Mouse (Mus musculus) 3T3-L1 (cell line): ENCODE measurements at regions not wholly inside any gene's neighbourhood (a gene's known extent, or its start where the extent isn't known, plus 50 kb on each side); places are given as distances from the start of the nearest gene placed in this dataset.

Experiments used
- DNase-seq: peaks from one replicate; pipeline ENCODE4 v3.0.0-alpha.2; 2015; ENCODE audit warnings: low read depth, low spot score

DNA sequence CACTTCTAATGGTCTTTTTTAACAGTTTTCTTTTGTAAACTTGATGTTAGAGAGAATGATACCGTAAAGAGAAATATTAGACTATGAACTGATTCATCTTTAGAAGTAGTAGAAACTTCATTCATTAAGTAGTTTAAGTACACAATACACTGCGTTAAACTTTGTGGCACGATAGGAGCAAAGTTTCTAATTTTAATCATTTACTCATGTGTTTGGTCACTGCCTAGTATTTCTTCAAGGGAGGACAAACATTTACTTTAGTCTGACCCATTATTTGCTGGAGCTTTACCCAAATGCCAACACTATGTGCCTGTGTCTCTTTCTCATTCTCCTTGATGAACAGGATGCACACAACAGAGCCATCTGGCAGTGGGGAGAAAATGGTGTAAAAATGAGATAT is 200.6 kb downstream of the Chm start:
- DNase-seq: no peak

DNA sequence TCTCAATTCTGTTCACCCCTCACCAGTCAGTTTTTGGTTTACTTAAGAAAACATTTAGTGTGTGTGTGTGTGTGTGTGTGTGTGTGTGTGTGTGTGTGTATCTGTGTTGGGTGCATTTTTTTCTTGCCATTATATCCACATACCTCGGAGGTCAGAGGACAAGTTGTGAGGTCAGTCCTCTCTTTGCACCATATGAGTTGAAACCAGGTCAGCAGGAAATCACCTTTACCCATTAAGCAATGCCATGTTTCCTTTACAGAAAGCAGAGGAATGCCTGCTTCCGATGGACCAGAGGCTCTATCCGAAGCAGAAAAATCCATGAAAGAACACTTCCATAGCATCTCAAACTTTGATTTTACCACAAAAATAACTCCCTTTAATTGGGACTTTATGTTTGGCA is 201.2 kb downstream of the Chm start:
- no peak for DNase-seq

DNA sequence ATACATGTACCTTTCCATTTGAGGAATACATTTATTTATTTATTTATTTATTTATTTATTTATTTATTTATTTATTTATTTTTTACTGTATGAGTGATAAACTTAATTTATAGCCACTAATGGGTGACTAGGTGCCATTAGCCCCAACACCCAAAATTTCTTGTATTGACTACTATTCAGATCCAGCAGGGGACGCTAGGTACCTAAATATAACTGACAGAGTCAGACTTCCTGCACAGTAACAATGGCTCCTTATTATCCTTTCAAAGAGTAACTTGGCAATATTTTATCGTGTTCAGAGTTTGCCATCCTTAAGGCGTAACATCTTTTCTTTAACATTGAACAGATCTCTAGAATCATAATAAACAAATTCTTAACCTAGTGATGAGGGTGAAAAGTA is 206.7 kb downstream of the Chm start:
- peak; percentile 42 for DNase-seq

- no peak for DNase-seq
These were observed 221.2 kb downstream of the Chm start for GRCm38 (mm10) chrX:112964093-112964492.

- peak; percentile 39 for DNase-seq
These were observed 235.5 kb downstream of the Chm start for GRCm38 (mm10) chrX:112949792-112950191.

- DNase-seq: no peak
These were observed 237.8 kb downstream of the Chm start for GRCm38 (mm10) chrX:112947521-112947920.

DNA sequence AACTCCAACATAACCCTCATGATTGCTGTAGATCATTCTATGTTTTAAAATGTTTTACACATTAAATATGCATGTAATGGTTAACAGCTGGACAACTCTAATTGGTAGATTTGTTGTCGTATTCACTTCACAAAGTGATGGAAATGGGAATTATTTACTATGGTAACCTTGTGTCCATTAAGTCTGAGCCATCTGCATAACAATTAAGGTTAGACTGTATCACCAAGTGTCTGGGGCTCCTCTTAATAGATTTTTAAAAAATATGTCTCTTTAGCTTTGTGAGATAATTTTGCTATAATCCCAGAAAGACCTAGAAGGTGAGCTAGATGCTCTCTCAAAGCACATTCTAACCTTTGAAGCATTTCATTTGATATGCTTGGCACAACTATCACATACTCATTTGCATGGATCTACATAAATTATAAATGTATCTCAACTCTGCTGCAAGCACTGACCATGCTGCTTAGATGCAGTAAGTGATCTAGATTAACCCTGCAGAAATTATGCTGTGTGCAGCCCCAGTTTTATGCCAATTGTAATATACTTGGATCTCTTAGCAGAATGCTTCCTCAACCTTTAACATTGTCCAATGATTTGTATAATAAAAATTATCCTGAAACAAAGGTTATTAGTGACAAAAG is 227.2 kb upstream of the Pof1b start:
- no peak for DNase-seq

DNA sequence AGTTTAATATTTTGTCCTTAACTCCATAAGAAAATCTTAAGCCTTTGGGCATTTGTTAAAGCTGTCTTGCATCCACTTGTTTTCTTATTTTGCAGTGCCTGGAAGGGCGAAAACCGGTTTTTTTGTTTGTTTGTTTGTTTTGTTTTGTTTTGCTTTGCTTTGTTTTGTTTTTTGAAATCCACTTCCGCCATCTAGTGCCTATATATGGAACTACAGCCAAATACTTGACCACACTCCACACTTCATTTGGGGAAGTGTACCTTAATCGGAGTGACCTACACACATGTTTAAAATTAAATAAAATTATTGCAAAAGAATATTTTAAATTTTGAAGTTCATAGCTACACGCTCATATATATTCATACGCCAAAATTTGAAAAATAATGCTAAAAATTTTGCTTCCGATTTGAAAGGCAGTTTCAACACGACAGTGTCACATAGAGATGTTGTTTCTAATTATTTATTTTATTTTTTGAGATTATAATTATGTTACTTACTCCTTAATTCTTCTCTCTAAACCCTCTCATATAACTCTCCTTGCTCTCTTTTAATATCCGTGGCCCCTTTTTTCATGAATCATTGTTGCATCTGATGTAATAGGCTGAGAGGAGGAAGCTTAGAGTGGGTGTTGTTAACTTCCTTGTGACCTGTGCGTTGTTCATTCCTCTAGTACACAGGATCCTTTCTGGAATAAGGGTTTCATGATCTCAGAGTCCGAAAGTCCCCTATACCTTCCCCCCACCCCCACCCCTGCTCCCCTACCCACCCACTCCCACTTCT is 205.4 kb upstream of the Pof1b start:
- DNase-seq: peak; percentile 19

DNA sequence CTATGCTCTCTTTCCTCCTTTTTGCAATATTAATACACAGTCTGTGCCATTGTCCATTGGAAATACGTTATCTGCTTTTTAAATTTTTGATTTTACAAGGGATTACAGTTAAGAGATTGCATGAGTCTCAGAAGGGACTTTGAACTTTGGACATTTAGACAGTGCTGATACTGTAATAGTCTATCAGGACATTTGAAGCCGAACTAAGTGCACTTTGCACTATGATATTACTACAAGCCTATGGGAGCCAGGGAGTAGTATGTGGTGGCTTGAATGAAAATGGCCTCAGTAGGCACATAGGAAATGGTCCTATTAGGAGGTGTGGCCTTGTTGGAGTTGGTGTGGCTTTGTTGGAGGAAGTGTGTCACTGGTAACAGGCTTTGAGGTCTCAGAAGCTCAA is 188.1 kb upstream of the Pof1b start:
- no peak for DNase-seq
